Mouse (Mus musculus) forebrain, embryonic 12.5 days (tissue): ENCODE results near the gene Hoxa4. TPM values are rescaled to one million over a fixed set of nuclear protein-coding genes. Genes with fewer than 3 reads are reported as not detected.

Experiments used
- ATAC-seq: fragments of 200-750 bp; cut with Nextera tagmentation; 2 replicates; pipeline ENCODE4 v1.8.0; 2017; ENCODE audit warnings: moderate TSS enrichment; ENCODE audit not compliant: low FRiP score
- H3K27ac ChIP-seq: fragments of 300-500 bp; sonication (generic); 2 replicates; pipeline ENCODE4 v1.5.1; 2016; ENCODE audit warnings: mild to moderate bottlenecking
- H3K27me3 ChIP-seq: fragments of 300-500 bp; sonication (generic); 2 replicates; pipeline ENCODE4 v1.6.1; 2016; ENCODE audit warnings: mild to moderate bottlenecking
- H3K36me3 ChIP-seq: fragments of 300-500 bp; sonication (generic); replicated peaks from 2 replicates; pipeline ENCODE4 v1.6.1; 2016; ENCODE audit warnings: mild to moderate bottlenecking
- H3K4me1 ChIP-seq: fragments of 300-500 bp; sonication (generic); 2 replicates; pipeline ENCODE4 v1.6.1; 2016
- H3K4me2 ChIP-seq: fragments of 300-500 bp; sonication (generic); 2 replicates; pipeline ENCODE4 v1.6.1; 2016; ENCODE audit warnings: mild to moderate bottlenecking, moderate library complexity
- H3K4me3 ChIP-seq: fragments of 300-500 bp; sonication (generic); replicated peaks from 2 replicates; pipeline ENCODE4 v1.5.1; 2016; ENCODE audit warnings: mild to moderate bottlenecking
- H3K9ac ChIP-seq: fragments of 300-500 bp; sonication (generic); 2 replicates; pipeline ENCODE4 v1.6.1; 2016; ENCODE audit warnings: mild to moderate bottlenecking
- H3K9me3 ChIP-seq: fragments of 300-500 bp; sonication (generic); 2 replicates; pipeline ENCODE4 v1.6.1; 2016
- WGBS: fragments of 180-500 bp; shearing (Covaris S2); methylation state at CpG from one replicate; pipeline ENCODE4 v1.1.7; 2016; 5-methylcytosine and 5-hydroxymethylcytosine counted together
- polyA plus RNA-seq: library from polyadenylated mRNA; unstranded; fragments of >200 nt; fragmentation: Nextera tagmentation; extraction: Ambion mirVana; gene quantifications from 2 replicates; pipeline ENCODE4 v1.2.1, GENCODE M21; 2016

The Hoxa4 gene
- polyA plus RNA-seq, 1 experiment from 2014 or later, result not detected

GRCm38 (mm10) chr6:52186500-52186899, 5.1 kb downstream of the Hoxa4 start:
- H3K27me3 ChIP-seq, result peaks cover 100% of the 10 kb centered on the region
- no peak overlapping the region for H3K4me2 ChIP-seq
- H3K27ac ChIP-seq, result no peak overlapping the region
- no peaks in the 10 kb centered on the region for H3K36me3 ChIP-seq
- H3K4me3 ChIP-seq, result no peak overlapping the region
- no peaks in the 10 kb centered on the region for H3K9me3 ChIP-seq
- H3K9ac ChIP-seq, result no peak overlapping the region
- 0% methylated on average over 1 of the region's 1 CpGs for WGBS
- no peak for ATAC-seq
- H3K4me1 ChIP-seq, result peaks cover 6% of the 10 kb centered on the region

- Histone ChIP-seq H3K9ac (no peak overlapping the region), H3K36me3 (no peaks in the 10 kb centered on the region), H3K4me2 (no peak overlapping the region), H3K27ac (no peak overlapping the region), H3K4me3 (no peak overlapping the region), H3K27me3 (peaks cover 100% of the 10 kb centered on the region), H3K9me3 (no peaks in the 10 kb centered on the region), H3K4me1 (no peaks in the 10 kb centered on the region)
- ATAC-seq, result no peak
- 13% methylated on average over 3 of the region's 3 CpGs for WGBS
These were observed 5.7 kb downstream of the Hoxa4 start for GRCm38 (mm10) chr6:52185834-52186233.

GRCm38 (mm10) chr6:52185222-52185621, 6.3 kb downstream of the Hoxa4 start:
- no peaks in the 10 kb centered on the region for H3K9me3 ChIP-seq
- WGBS, result 2% methylated on average over 19 of the region's 19 CpGs
- H3K36me3 ChIP-seq, result no peaks in the 10 kb centered on the region
- H3K9ac ChIP-seq, result no peak overlapping the region
- no peak overlapping the region for H3K4me3 ChIP-seq
- no peak overlapping the region for H3K27ac ChIP-seq
- no peak for ATAC-seq
- no peaks in the 10 kb centered on the region for H3K4me1 ChIP-seq
- no peak overlapping the region for H3K4me2 ChIP-seq
- H3K27me3 ChIP-seq, result peaks cover 100% of the 10 kb centered on the region

DNA sequence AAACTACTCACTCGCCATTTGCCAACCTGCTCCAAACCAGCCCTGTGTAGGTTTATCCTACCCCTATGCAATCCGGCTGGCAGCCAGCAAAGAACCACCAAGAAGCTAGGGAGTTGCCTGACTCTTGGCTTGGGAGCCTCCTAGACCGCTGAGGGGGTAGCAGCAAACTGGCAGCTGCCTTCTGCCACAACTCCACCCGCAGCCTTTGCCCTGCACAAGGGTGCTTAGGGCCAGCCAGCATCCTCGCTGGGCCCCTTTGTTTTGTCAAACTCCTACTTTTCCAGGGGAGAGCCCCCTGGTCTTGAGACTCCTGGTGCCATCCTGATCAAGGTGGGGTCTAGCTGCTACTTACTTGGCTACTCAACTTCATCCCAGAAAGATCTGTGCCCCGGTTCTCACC, 6.9 kb downstream of the Hoxa4 start:
- Histone ChIP-seq H3K36me3 (no peaks in the 10 kb centered on the region), H3K9me3 (no peaks in the 10 kb centered on the region), H3K27me3 (peaks cover 100% of the 10 kb centered on the region), H3K27ac (no peak overlapping the region), H3K9ac (no peak overlapping the region), H3K4me2 (no peak overlapping the region), H3K4me1 (no peaks in the 10 kb centered on the region), H3K4me3 (no peak overlapping the region)
- 4% methylated on average over 6 of the region's 6 CpGs for WGBS
- no peak for ATAC-seq

DNA sequence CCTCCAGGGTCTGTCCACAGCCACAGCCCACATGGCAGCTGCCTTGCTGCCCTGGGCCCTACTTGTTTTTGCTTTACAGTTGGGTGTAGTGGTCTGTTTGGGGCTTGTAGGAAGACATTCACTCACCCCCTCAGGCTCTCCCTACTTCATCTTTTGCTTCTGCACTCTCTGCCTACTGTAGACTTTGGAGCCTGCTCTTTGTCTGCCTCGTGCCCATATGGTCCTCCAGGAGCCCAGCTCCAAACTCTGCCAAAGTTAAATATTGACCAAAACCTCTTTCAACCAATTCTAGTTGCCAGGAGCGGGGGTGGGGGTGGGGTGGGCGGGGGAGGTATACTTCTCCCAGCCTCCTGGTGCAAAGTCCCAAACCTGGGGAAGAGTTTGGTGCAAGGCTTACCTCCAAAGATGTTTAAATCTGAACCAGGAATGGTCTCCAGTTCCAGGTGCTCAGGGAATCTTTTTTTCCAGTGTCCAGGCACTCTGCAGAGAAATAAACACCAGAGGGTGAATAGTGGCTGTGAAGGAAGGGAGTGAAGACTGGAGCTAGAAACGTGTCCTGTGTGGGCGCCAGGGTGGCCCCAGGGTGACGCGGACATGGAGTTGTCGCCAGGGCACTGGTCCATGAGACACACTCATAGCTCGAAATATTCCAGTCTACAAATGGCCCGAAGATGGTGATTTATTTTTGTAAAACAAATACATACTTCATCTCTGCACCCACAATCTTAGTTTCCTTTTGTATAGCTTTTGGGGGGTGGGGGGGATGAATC, 8.1 kb downstream of the Hoxa4 start:
- Histone ChIP-seq H3K27me3 (peaks cover 100% of the 10 kb centered on the region), H3K4me3 (no peak overlapping the region), H3K36me3 (no peaks in the 10 kb centered on the region), H3K9me3 (no peaks in the 10 kb centered on the region), H3K9ac (no peak overlapping the region), H3K27ac (no peak overlapping the region), H3K4me2 (no peak overlapping the region), H3K4me1 (no peaks in the 10 kb centered on the region)
- WGBS, result 8% methylated on average over 10 of the region's 10 CpGs
- no peak for ATAC-seq

GRCm38 (mm10) chr6:52182793-52183192, 8.8 kb downstream of the Hoxa4 start:
- Histone ChIP-seq H3K36me3 (no peaks in the 10 kb centered on the region), H3K9me3 (no peaks in the 10 kb centered on the region), H3K4me2 (no peak overlapping the region), H3K27me3 (peaks cover 100% of the 10 kb centered on the region), H3K9ac (no peak overlapping the region), H3K4me3 (no peak overlapping the region), H3K4me1 (no peaks in the 10 kb centered on the region), H3K27ac (no peak overlapping the region)
- 4% methylated on average over 1 of the region's 1 CpGs for WGBS
- ATAC-seq, result no peak

DNA sequence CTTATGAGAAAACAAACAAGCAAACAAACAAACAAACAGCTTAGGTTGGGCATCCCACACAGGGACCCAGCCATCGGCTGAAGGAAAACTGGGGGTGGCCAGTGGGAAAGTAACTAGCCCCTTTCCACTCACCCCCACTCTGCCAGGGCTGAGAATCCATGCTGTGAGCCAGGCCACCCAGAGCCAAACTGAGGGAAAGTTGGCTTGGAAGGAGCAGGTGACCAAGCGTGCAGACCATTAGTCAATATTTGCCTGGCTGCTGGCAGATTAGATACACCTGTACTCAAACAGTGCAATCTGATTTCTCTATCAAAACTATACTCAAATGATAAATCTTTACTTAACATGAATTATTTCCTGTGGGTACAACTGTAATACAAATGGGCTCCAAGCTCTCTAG, 9.5 kb downstream of the Hoxa4 start:
- H3K27me3 ChIP-seq, result peaks cover 100% of the 10 kb centered on the region
- H3K9me3 ChIP-seq, result no peaks in the 10 kb centered on the region
- no peak overlapping the region for H3K4me2 ChIP-seq
- no peaks in the 10 kb centered on the region for H3K4me1 ChIP-seq
- no peak overlapping the region for H3K9ac ChIP-seq
- 10% methylated on average over 2 of the region's 2 CpGs for WGBS
- no peak overlapping the region for H3K4me3 ChIP-seq
- no peaks in the 10 kb centered on the region for H3K36me3 ChIP-seq
- ATAC-seq, result no peak
- H3K27ac ChIP-seq, result no peak overlapping the region

DNA sequence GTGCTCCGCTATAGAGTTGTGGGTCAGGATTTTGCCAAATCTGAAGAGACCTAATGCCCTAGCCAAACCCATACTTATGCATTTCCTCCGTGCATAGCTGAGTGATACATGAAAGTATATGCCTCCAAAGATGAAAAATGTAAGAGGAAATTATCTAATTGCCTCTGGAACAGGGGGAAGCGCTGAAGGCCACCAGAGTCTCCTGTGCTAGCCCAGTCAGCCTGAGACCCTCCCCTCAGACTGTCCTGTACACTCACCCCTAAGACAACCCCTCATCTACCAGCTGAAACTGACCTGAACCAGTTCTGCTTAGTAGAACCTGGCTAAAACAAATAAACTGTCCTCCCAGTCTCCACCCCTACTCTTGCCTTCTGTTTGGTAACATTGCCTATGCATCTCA, 10.8 kb downstream of the Hoxa4 start:
- H3K4me1 ChIP-seq, result peaks cover 3% of the 10 kb centered on the region
- H3K4me2 ChIP-seq, result no peak overlapping the region
- H3K9me3 ChIP-seq, result no peaks in the 10 kb centered on the region
- no peak overlapping the region for H3K27ac ChIP-seq
- 2% methylated on average over 3 of the region's 3 CpGs for WGBS
- no peak overlapping the region for H3K4me3 ChIP-seq
- ATAC-seq, result no peak
- no peak overlapping the region for H3K9ac ChIP-seq
- H3K27me3 ChIP-seq, result peaks cover 100% of the 10 kb centered on the region
- no peaks in the 10 kb centered on the region for H3K36me3 ChIP-seq

GRCm38 (mm10) chr6:52180213-52180710, 11.3 kb downstream of the Hoxa4 start:
- H3K27ac ChIP-seq, result no peak overlapping the region
- peaks cover 100% of the 10 kb centered on the region for H3K27me3 ChIP-seq
- H3K4me3 ChIP-seq, result no peak overlapping the region
- no peak overlapping the region for H3K9ac ChIP-seq
- H3K4me1 ChIP-seq, result peaks cover 6% of the 10 kb centered on the region
- under 1% methylated on average over 11 of the region's 11 CpGs for WGBS
- H3K9me3 ChIP-seq, result no peaks in the 10 kb centered on the region
- H3K4me2 ChIP-seq, result no peak overlapping the region
- H3K36me3 ChIP-seq, result no peaks in the 10 kb centered on the region
- no peak for ATAC-seq

- no peak overlapping the region for H3K4me3 ChIP-seq
- WGBS, result 2% methylated on average over 10 of the region's 10 CpGs
- no peak for ATAC-seq
- no peak overlapping the region for H3K9ac ChIP-seq
- H3K4me2 ChIP-seq, result no peak overlapping the region
- no peaks in the 10 kb centered on the region for H3K36me3 ChIP-seq
- no peaks in the 10 kb centered on the region for H3K9me3 ChIP-seq
- H3K4me1 ChIP-seq, result peaks cover 6% of the 10 kb centered on the region
- H3K27ac ChIP-seq, result no peak overlapping the region
- peaks cover 100% of the 10 kb centered on the region for H3K27me3 ChIP-seq
These were observed 11.9 kb downstream of the Hoxa4 start for GRCm38 (mm10) chr6:52179690-52180089.

DNA sequence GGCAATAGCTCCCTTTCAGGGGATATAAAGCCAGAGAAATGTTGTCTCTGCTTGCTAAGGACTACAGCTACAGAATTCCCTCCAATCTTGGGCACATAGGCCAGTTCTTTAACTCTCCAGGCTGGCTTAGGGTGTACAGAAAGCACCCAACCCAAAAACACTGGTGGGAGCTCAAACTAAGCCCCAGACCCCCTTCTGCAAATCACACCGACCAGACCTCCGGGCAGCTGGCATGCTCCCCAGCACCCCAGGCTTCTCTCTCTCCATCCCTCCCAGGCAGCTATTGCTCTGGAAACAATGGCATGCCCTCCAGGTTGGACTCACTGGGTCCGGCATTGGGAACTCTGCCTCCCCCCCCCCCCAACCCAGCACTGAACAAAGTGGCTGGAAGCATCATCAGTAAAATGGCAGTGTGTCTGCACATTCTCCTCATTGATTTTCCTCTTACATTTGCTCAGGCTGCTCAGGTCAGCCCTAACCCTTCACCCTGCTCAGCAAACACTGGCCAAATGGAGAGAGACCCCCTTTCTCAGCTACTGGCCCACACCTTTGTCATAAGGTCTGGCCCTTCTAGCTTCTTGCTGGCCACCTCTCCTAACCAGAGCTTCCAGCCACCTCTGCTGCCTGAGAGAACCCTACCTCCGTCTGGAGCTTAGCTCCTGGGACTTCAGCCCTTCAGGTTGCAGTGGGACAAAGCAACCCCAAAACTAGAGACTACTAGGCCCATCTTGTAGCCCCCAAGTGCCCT, 12.5 kb downstream of the Hoxa4 start:
- no peak for ATAC-seq
- Histone ChIP-seq H3K27me3 (peaks cover 98% of the 10 kb centered on the region), H3K4me1 (peaks cover 6% of the 10 kb centered on the region), H3K27ac (no peak overlapping the region), H3K4me2 (no peak overlapping the region), H3K36me3 (no peaks in the 10 kb centered on the region), H3K9ac (no peak overlapping the region), H3K9me3 (no peaks in the 10 kb centered on the region), H3K4me3 (no peak overlapping the region)
- WGBS, result 0% methylated on average over 4 of the region's 4 CpGs

- no peak overlapping the region for H3K4me2 ChIP-seq
- no peak overlapping the region for H3K27ac ChIP-seq
- H3K9me3 ChIP-seq, result no peaks in the 10 kb centered on the region
- no peak overlapping the region for H3K4me3 ChIP-seq
- H3K4me1 ChIP-seq, result peaks cover 6% of the 10 kb centered on the region
- H3K27me3 ChIP-seq, result peaks cover 97% of the 10 kb centered on the region
- no peaks in the 10 kb centered on the region for H3K36me3 ChIP-seq
- ATAC-seq, result no peak
- WGBS, result 2% methylated on average over 9 of the region's 9 CpGs
- no peak overlapping the region for H3K9ac ChIP-seq
These were observed 13.7 kb downstream of the Hoxa4 start for GRCm38 (mm10) chr6:52177806-52178205.
